Mouse (Mus musculus) hindbrain, embryonic 10.5 days (tissue): Measurements from ENCODE around the gene Yeats2. TPM values are rescaled to one million over a fixed set of nuclear protein-coding genes. Genes with fewer than 3 reads are reported as not detected.

Experiments used
- DNase-seq: peaks from one replicate; pipeline ENCODE4 v3.0.0-alpha.2; 2017; ENCODE audit warnings: low spot score
- H3K27ac ChIP-seq: fragments of 300-500 bp; sonication (generic); 2 replicates; pipeline ENCODE4 v1.5.1; 2016; ENCODE audit warnings: mild to moderate bottlenecking, moderate library complexity
- H3K27me3 ChIP-seq: fragments of 300-500 bp; sonication (generic); 2 replicates; pipeline ENCODE4 v1.6.1; 2016; ENCODE audit warnings: mild to moderate bottlenecking; ENCODE audit not compliant: poor library complexity, insufficient read depth, severe bottlenecking
- H3K36me3 ChIP-seq: fragments of 300-500 bp; sonication (generic); 2 replicates; pipeline ENCODE4 v1.6.1; 2016; ENCODE audit warnings: mild to moderate bottlenecking, moderate library complexity
- H3K4me1 ChIP-seq: fragments of 300-500 bp; sonication (generic); replicated peaks from 2 replicates; pipeline ENCODE4 v1.6.1; 2016; ENCODE audit warnings: mild to moderate bottlenecking
- H3K4me3 ChIP-seq: fragments of 300-500 bp; sonication (generic); 2 replicates; pipeline ENCODE4 v1.5.1; 2016; ENCODE audit warnings: mild to moderate bottlenecking, moderate library complexity
- H3K9me3 ChIP-seq: fragments of 300-500 bp; sonication (generic); 2 replicates; pipeline ENCODE4 v1.6.1; 2016; ENCODE audit warnings: mild to moderate bottlenecking, moderate library complexity
- WGBS: fragments of 180-500 bp; shearing (Covaris S2); methylation state at CpG from one replicate; pipeline ENCODE4 v1.1.7; 2016; 5-methylcytosine and 5-hydroxymethylcytosine counted together
- polyA plus RNA-seq: library from polyadenylated mRNA; unstranded; fragments of >200 nt; fragmentation: Nextera tagmentation; extraction: Ambion mirVana; gene quantifications from 2 replicates; pipeline ENCODE4 v1.2.1, GENCODE M21; 2016

The Yeats2 gene
- polyA plus RNA-seq, 1 experiment from 2014 or later, result 35.9 TPM

DNA sequence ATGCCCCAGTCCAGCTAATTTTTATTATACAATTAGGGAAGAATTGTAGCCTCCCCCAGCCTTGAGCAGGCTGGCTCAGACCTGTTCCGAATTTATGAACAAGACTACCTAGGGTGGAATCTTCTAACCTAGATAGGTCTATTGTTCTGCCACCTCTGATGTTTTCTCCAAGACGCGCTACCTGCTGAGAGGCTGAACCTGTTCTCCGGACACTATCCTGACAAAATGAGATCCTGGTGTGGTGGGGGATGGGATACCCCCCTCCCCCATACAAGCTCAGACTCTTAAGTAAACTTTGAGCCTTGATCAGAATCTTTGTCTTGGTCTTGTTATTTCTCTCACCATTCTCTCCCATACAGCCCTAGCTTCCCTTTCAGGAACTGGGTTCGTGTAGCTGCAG lies 117.1 kb downstream of the Yeats2 start:
- Histone ChIP-seq H3K4me1 (no peaks in the 10 kb centered on the region), H3K9me3 (no peaks in the 10 kb centered on the region), H3K27ac (no peak overlapping the region), H3K36me3 (no peaks in the 10 kb centered on the region), H3K27me3 (no peaks in the 10 kb centered on the region), H3K4me3 (no peak overlapping the region)
- WGBS, result 73% methylated on average over 5 of the region's 5 CpGs
- DNase-seq, result no peak

DNA sequence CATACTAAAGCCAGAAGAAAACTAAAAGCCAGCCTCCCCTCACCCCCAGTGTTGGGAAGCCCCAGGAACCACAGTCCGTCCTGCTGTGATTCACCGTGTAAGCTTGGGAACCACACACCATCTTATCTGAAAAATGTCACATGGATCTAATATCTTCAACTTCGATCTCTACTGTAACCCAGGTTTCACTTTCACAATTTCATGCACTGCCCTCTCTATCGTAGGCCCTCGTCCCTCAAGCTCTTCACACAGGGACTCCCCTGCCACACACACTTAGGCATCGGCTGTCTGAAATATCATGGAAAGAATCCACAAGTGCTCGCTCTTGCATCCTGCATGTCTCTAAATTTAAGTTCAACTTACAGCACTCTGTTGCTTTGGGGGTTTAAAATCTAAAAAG lies 124.2 kb downstream of the Yeats2 start:
- Histone ChIP-seq H3K27me3 (no peaks in the 10 kb centered on the region), H3K4me1 (no peaks in the 10 kb centered on the region), H3K9me3 (no peaks in the 10 kb centered on the region), H3K4me3 (no peak overlapping the region), H3K27ac (no peak overlapping the region), H3K36me3 (no peaks in the 10 kb centered on the region)
- 83% methylated on average over 7 of the region's 7 CpGs for WGBS
- no peak for DNase-seq

DNA sequence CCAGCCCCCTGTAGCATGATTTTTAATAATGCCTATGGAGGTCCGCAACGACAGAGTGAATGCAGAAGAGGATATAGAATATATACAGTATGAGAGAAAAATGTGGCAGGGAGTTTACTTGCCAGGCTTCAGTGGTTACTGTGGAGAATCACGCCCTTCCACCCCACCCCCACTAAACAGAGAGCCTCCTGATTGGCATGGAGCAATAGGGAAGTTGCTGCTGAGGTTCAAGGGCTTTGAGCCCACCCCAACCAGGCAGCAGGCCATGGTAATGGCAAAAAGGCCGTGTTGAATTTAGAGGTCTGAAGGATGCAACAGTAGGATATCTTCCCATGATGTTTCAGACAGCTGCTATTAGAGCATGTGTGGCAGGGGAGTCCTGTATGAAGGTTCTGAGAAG lies 130.5 kb downstream of the Yeats2 start:
- Histone ChIP-seq H3K4me1 (no peaks in the 10 kb centered on the region), H3K36me3 (no peaks in the 10 kb centered on the region), H3K9me3 (no peaks in the 10 kb centered on the region), H3K27me3 (no peaks in the 10 kb centered on the region), H3K4me3 (no peak overlapping the region), H3K27ac (no peak overlapping the region)
- WGBS, result 84% methylated on average over 4 of the region's 4 CpGs
- no peak for DNase-seq

DNA sequence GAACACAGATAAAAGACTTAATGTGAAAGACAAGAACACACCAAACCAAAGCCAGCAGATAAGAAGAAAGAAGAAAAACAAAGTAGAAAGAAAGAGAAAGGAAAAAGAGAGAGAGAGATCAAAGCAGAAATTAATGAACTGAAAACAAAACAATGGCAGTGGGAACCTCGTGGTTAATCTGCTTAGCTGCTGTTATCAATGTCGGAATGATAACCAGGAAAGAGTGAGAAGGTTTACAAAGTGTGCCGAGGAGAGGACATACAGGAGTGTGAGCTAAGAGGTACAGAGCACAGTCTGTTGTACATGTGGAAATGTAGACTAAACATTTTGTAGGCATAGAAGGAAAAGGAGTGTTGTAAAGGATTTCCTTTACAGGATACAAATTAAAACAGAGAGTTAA lies 132.1 kb downstream of the Yeats2 start:
- peaks cover 8% of the 10 kb centered on the region for H3K36me3 ChIP-seq
- no peak overlapping the region for H3K4me3 ChIP-seq
- no peaks in the 10 kb centered on the region for H3K9me3 ChIP-seq
- H3K27ac ChIP-seq, result no peak overlapping the region
- no peak for DNase-seq
- H3K27me3 ChIP-seq, result no peaks in the 10 kb centered on the region
- 61% methylated on average over 3 of the region's 3 CpGs for WGBS
- no peaks in the 10 kb centered on the region for H3K4me1 ChIP-seq

DNA sequence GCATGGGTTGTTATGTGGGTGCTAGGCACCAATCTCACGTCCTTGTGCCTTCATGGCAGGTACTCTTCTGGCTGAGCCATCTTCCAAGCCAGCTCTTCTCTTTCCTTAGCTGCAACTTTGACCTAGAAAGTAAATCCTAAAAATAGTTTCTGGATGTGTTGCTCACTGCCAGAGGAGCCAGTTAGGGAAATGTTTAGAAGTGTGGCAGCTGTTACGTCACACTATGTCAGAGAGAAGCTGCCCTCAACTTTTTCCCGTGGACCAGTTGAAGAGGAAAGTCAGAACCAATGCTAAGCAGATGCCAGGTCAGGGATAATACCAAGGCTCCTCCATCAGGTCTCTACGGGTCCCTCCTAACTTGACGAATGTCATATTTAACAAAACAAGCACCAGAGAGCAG lies 138.5 kb downstream of the Yeats2 start:
- Histone ChIP-seq H3K27me3 (no peaks in the 10 kb centered on the region), H3K36me3 (peaks cover 72% of the 10 kb centered on the region), H3K4me1 (no peaks in the 10 kb centered on the region), H3K27ac (no peak overlapping the region), H3K4me3 (no peak overlapping the region), H3K9me3 (no peaks in the 10 kb centered on the region)
- WGBS, result 96% methylated on average over 5 of the region's 5 CpGs
- no peak for DNase-seq

DNA sequence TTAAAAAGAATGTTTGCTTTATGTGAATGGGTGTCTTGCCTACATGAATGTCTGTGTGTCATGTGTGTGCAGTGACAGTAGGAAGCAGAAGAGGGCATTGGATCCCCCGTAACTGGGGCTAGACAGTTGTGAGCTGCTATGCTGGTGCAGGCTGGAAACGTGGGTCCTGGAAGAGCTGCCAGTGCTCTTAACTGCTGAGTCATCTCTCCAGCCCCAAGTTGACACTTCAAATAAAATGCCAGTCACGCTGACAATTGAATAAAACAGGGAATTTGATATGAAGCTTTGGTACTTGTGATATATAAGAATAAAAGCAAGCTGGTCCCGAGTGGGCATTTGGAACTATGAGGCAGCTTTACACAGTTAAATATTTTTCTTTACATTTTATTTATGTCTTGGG lies 139.4 kb downstream of the Yeats2 start:
- H3K4me3 ChIP-seq, result no peak overlapping the region
- no peaks in the 10 kb centered on the region for H3K27me3 ChIP-seq
- peaks cover 80% of the 10 kb centered on the region for H3K36me3 ChIP-seq
- 91% methylated on average over 4 of the region's 4 CpGs for WGBS
- no peaks in the 10 kb centered on the region for H3K9me3 ChIP-seq
- H3K4me1 ChIP-seq, result no peaks in the 10 kb centered on the region
- no peak overlapping the region for H3K27ac ChIP-seq
- DNase-seq, result no peak

Other genes starting within 250 kb of the Yeats2 start
- gene Klhl6, start 158.0 kb upstream of the Yeats2 start, polyA plus RNA-seq, result 8.8 and 8.9 TPM in 2 replicates
- 24.2 and 31.4 TPM in 2 replicates for gene Klhl24, start 43.5 kb upstream of the Yeats2 start, polyA plus RNA-seq
- 1.2 TPM in 2 replicates for gene Map6d1, start 100.3 kb downstream of the Yeats2 start, polyA plus RNA-seq
- gene Parl, start 161.3 kb downstream of the Yeats2 start, polyA plus RNA-seq, result 118 and 133 TPM in 2 replicates
- gene Cyp2ab1, start 184.3 kb downstream of the Yeats2 start, polyA plus RNA-seq, result not detected in 2 replicates